ENCODE assay signal across 1 mouse cellular context in genomic region chr11:121672312-121672989, GRCm38 (mm10).
A peak's percentile ranks its signal among the peaks of the same experiment; 100 is the strongest.
TF ChIP-seq lines count a peak whose summit lies in the region.

No protein-coding gene starts in this region.

TF ChIP-seq in MEL, 35 proteins besides CTCF, POLR2A, EP300 and RAD21 (continued from another document):
- TF ChIP-seq JUND (IDR thresholded peaks at IDR 0.05; ENCODE audit: low read depth, low read length) (peak; percentile 85), HCFC1 (IDR thresholded peaks at IDR 0.05; ENCODE audit: low read depth, low read length) (no peak), GABPA (IDR thresholded peaks at IDR 0.05; ENCODE audit: low read depth, low read length) (no peak), ZMIZ1 (IDR thresholded peaks at IDR 0.05; ENCODE audit: low read depth, low read length) (no peak; the same call in 1 of the 2 replicates), MAX (IDR thresholded peaks at IDR 0.05; ENCODE audit: low read length) (no peak), USF2 (IDR thresholded peaks at IDR 0.05; ENCODE audit: borderline replicate concordance in 1 of 2, insufficient read depth in 1 of 2, low read depth in 1 of 2, low read length in 2 of 2) (no peak), KAT2A (conservative IDR thresholded peaks at IDR 0.05; ENCODE audit: low read depth, low read length) (no peak), ZC3H11A (IDR thresholded peaks at IDR 0.05; ENCODE audit: low read depth, low read length) (no peak), ELF1 (IDR thresholded peaks at IDR 0.05; ENCODE audit: low read depth, low read length) (no peak), MYB (IDR thresholded peaks at IDR 0.05; ENCODE audit: low read depth, low read length) (no peak), ZNF384 (IDR thresholded peaks at IDR 0.05; ENCODE audit: low read depth, low read length) (0 out of 2 replicates have a peak, but pooled peaks have one; percentile 23), MXI1 (IDR thresholded peaks at IDR 0.05; ENCODE audit: low read depth, low read length) (no peak), ZKSCAN1 (IDR thresholded peaks at IDR 0.05; ENCODE audit: low read depth, low read length) (no peak), BHLHE40 (IDR thresholded peaks at IDR 0.05; ENCODE audit: borderline replicate concordance, low read depth, low read length) (no peak), MYC (IDR thresholded peaks at IDR 0.05; ENCODE audit: low read depth, low read length) (no peak), POLR2AphosphoS2 (IDR thresholded peaks at IDR 0.05; ENCODE audit: low read length) (no peak), MAZ (IDR thresholded peaks at IDR 0.05; ENCODE audit: low read depth, low read length) (no peak)
